Mouse (Mus musculus) hematopoietic stem cell, adult 5-6 weeks (primary cell): ENCODE measurements at regions not wholly inside any gene's neighbourhood (a gene's known extent, or its start where the extent isn't known, plus 50 kb on each side); places are given as distances from the start of the nearest gene placed in this dataset.
A peak's percentile ranks its signal among the peaks of the same experiment; 100 is the strongest.

ENCODE experiments used
- ATAC-seq, 2 experiments: fragments of 125-278 bp in 1 of 2; replicated peaks in 1 of 2; 2 replicates each; pipeline ENCODE4 v1.8.0; 2016 to 2017; ENCODE audit warnings: inconsistent platforms in 2 of 2, mild to moderate bottlenecking in 2 of 2, moderate number of reproducible peaks in 2 of 2, low read depth in 1 of 2, moderate TSS enrichment in 1 of 2; ENCODE audit not compliant: low FRiP score in 2 of 2, poor library complexity in 2 of 2, severe bottlenecking in 2 of 2, insufficient read depth in 1 of 2, low TSS enrichment in 1 of 2

GRCm38 (mm10) chr12:27083645-27084550, 258.5 kb downstream of the Sox11 start:
- ATAC-seq: no peak

GRCm38 (mm10) chr12:27083089-27083488, 259.3 kb downstream of the Sox11 start:
- no peak for ATAC-seq

- ATAC-seq: no peak
Measured at GRCm38 (mm10) chr12:27082624-27083023, 259.8 kb downstream of the Sox11 start.

GRCm38 (mm10) chr12:27076107-27076738, 266.2 kb downstream of the Sox11 start:
- ATAC-seq: no peak

GRCm38 (mm10) chr12:27065011-27065517, 277.3 kb downstream of the Sox11 start:
- no peak for ATAC-seq

- no peak for ATAC-seq
Measured at GRCm38 (mm10) chr12:27063518-27063917, 278.9 kb downstream of the Sox11 start.

GRCm38 (mm10) chr12:27062511-27063264, 279.7 kb downstream of the Sox11 start:
- ATAC-seq: no peak

- ATAC-seq: peak in 1 of 2 experiments; percentile 47; a peak in 1 of 4 replicates
Measured at GRCm38 (mm10) chr12:27062061-27062461, 280.3 kb downstream of the Sox11 start.

- ATAC-seq: no peak
Measured at GRCm38 (mm10) chr12:27060899-27061762, 281.2 kb downstream of the Sox11 start.

- peak in 1 of 2 experiments; percentile 57; a peak in 1 of 4 replicates for ATAC-seq
Measured at GRCm38 (mm10) chr12:27059885-27060284, 282.5 kb downstream of the Sox11 start.

- no peak for ATAC-seq
Measured at GRCm38 (mm10) chr12:27054411-27054810, 288.0 kb downstream of the Sox11 start.

GRCm38 (mm10) chr12:27037922-27038321, 304.5 kb downstream of the Sox11 start:
- no peak for ATAC-seq

GRCm38 (mm10) chr12:27019751-27020150, 322.6 kb downstream of the Sox11 start:
- no peak for ATAC-seq

GRCm38 (mm10) chr12:27018366-27018765, 324.0 kb downstream of the Sox11 start:
- no peak for ATAC-seq

GRCm38 (mm10) chr12:26999287-26999686, 343.1 kb downstream of the Sox11 start:
- ATAC-seq: no peak

- no peak for ATAC-seq
Measured at GRCm38 (mm10) chr12:26976284-26977065, 365.9 kb downstream of the Sox11 start.
